Mouse (Mus musculus) bone marrow, adult 2 months (tissue): ENCODE measurements at regions not wholly inside any gene's neighbourhood (a gene's known extent, or its start where the extent isn't known, plus 50 kb on each side); places are given as distances from the start of the nearest gene placed in this dataset.

Source experiments
- H3K27ac ChIP-seq: fragments of 200-500 bp; 2 replicates; pipeline ENCODE4 v1.5.1; 2012; ENCODE audit warnings: low read depth, mild to moderate bottlenecking, control low read depth, inconsistent platforms, low read length; ENCODE audit not compliant: control insufficient read depth, poor library complexity, insufficient read depth
- H3K4me1 ChIP-seq: fragments of 200-500 bp; 2 replicates; pipeline ENCODE4 v1.6.1; 2011; ENCODE audit warnings: low read length; ENCODE audit not compliant: control insufficient read depth, insufficient read depth
- H3K4me3 ChIP-seq: fragments of 200-500 bp; replicated peaks from 2 replicates; pipeline ENCODE3; 2011; ENCODE audit warnings: mild to moderate bottlenecking, low read depth, low read length, control low read depth; ENCODE audit not compliant: control insufficient read depth
- CTCF ChIP-seq: fragments of 200-500 bp; IDR thresholded peaks from 2 replicates; pipeline ENCODE4 v1.5.1; 2011; ENCODE audit warnings: low read length, control low read depth; ENCODE audit not compliant: control insufficient read depth, insufficient read depth
- POLR2A ChIP-seq: fragments of 200-500 bp; IDR thresholded peaks from 2 replicates; pipeline ENCODE4 v1.6.1; 2011; ENCODE audit warnings: low read depth, mild to moderate bottlenecking, control low read depth, low read length, borderline replicate concordance; ENCODE audit not compliant: control insufficient read depth
- WGBS: fragments of 180-500 bp; shearing (Covaris S2); methylation state at CpG from one replicate; pipeline ENCODE4 v1.1.7; 2018; 5-methylcytosine and 5-hydroxymethylcytosine counted together

GRCm38 (mm10) chr5:101596996-101597395 lies 67.8 kb downstream of the Nkx6-1 start:
- Histone ChIP-seq H3K4me3 (no peak overlapping the region), H3K27ac (no peak overlapping the region), H3K4me1 (no peaks in the 10 kb centered on the region)
- WGBS, result 80% methylated on average over 9 of the region's 9 CpGs
- no peak for TF ChIP-seq POLR2A
- no peak for TF ChIP-seq CTCF

- WGBS, result 83% methylated on average over 5 of the region's 5 CpGs
- H3K27ac ChIP-seq, result no peak overlapping the region
- TF ChIP-seq CTCF (no peak), POLR2A (no peak)
- no peaks in the 10 kb centered on the region for H3K4me1 ChIP-seq
- no peak overlapping the region for H3K4me3 ChIP-seq
These were observed 73.6 kb downstream of the Nkx6-1 start for GRCm38 (mm10) chr5:101591236-101591635.

GRCm38 (mm10) chr5:101590341-101591124 lies 74.3 kb downstream of the Nkx6-1 start:
- Histone ChIP-seq H3K4me1 (no peaks in the 10 kb centered on the region), H3K4me3 (no peak overlapping the region), H3K27ac (no peak overlapping the region)
- WGBS, result 60% methylated on average over 13 of the region's 13 CpGs
- TF ChIP-seq POLR2A (no peak), CTCF (no peak)

GRCm38 (mm10) chr5:101572966-101573365 lies 91.8 kb downstream of the Nkx6-1 start:
- TF ChIP-seq CTCF, result no peak
- TF ChIP-seq POLR2A, result no peak
- Histone ChIP-seq H3K27ac (no peak overlapping the region), H3K4me3 (no peak overlapping the region), H3K4me1 (no peaks in the 10 kb centered on the region)
- 88% methylated on average over 15 of the region's 15 CpGs for WGBS

GRCm38 (mm10) chr5:101565770-101566169 lies 99.0 kb downstream of the Nkx6-1 start:
- Histone ChIP-seq H3K4me3 (no peak overlapping the region), H3K4me1 (no peaks in the 10 kb centered on the region), H3K27ac (no peak overlapping the region)
- TF ChIP-seq POLR2A (no peak), CTCF (no peak)
- 57% methylated on average over 7 of the region's 7 CpGs for WGBS

GRCm38 (mm10) chr5:101560366-101560765 lies 104.4 kb downstream of the Nkx6-1 start:
- Histone ChIP-seq H3K4me1 (no peaks in the 10 kb centered on the region), H3K4me3 (no peak overlapping the region), H3K27ac (no peak overlapping the region)
- no peak for TF ChIP-seq POLR2A
- no peak for TF ChIP-seq CTCF

- no peaks in the 10 kb centered on the region for H3K4me1 ChIP-seq
- TF ChIP-seq POLR2A (no peak), CTCF (no peak)
- H3K4me3 ChIP-seq, result no peak overlapping the region
- 77% methylated on average over 13 of the region's 13 CpGs for WGBS
- no peak overlapping the region for H3K27ac ChIP-seq
These were observed 106.4 kb downstream of the Nkx6-1 start for GRCm38 (mm10) chr5:101558279-101558987.

- Histone ChIP-seq H3K4me1 (no peaks in the 10 kb centered on the region), H3K27ac (no peak overlapping the region), H3K4me3 (no peak overlapping the region)
- 73% methylated on average over 3 of the region's 3 CpGs for WGBS
- TF ChIP-seq CTCF, result no peak
- no peak for TF ChIP-seq POLR2A
These were observed 107.6 kb downstream of the Nkx6-1 start for GRCm38 (mm10) chr5:101557156-101557555.
